Mouse (Mus musculus) induced T-regulatory cell, adult 2 months (primary cell): Measurements from ENCODE around the gene Csrnp1.

Source experiments
- DNase-seq: peaks from one replicate; pipeline ENCODE4 v3.0.0-alpha.2; 2012; ENCODE audit warnings: low read depth

Gene Csrnp1

DNA sequence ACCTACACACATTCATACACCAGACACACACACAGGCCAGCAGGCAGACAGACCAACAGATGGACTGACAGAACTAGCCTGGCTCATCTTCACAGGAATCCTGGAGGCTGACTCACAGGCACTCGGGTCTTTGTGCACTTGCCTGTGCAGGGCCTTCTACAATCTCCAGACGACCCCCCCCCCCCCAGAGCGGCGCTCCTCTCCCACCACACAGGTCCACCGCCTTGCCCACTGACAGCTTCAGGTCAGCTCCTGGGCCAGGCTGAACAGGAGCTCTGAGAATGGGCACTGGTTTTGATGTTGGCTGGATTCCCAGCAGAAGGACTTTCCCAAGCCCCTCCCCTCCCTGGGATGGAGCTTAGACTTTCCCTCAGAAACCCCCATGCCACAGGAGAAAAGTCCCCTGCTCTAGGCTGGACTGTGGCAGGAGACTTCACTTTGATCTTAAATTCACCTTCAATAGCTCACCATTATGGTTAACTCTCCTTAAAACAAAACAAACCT lies 6.8 kb downstream of the Csrnp1 start:
- peak; percentile 68 for DNase-seq

DNA sequence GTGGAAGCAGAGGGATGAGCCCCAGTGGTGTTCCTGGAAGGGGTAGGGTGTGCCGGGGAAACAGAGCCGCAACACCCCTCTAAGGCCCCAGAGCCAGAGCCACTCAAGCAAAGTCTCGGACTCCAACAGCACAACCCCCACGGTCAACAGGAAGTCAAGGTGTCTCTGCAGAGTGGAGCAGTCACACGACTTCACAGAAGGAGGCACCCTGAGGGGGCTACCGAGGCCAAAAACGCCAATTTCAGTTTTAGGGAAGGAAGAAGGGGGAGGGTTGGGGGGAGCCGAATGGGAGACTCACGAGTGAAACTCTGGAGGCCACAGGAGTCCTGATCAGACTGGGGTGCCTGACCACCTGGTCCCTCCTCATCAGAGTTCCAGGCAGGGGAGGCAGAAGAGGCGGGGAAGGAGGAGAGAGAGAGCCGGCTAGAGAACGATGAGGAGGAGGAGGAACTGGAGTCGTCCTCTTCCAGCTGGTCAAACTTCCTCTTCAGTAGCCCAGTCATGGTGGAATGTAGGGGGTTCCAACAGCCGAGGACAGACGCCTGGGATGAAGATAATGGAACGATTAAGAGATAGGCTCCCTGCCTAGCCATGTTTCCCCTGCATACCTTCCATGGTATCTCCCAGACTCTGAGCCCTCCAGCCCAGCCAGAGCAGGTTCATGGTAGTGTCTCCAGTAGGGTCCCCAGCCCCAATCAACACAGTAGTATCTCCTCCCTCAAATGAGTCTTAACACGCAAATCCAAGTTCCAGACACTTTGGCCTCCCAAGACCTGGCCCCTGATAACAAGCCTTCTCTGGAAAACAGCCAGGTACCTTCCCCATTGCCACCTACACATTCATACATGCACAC lies 7.5 kb downstream of the Csrnp1 start:
- DNase-seq: peak; percentile 71

DNA sequence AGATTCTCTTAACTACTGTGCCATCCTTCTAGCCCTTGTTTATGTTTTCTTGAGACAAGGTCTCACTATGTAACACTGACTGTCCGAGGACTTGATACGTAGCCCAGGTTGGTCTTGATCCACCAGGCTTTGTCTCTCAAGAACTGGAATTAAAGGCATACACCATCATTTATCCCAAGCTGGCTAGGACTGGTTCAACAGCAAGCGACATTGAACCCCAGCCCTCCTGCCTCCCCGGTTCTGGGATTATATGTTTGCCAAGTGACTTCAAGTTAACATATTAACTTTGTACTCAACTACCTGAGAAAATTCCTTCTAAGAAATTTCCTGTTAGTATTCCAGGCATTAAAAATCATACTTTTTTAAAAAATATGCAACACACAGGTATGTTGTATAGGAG lies 9.2 kb downstream of the Csrnp1 start:
- peak; percentile 32 for DNase-seq

DNA sequence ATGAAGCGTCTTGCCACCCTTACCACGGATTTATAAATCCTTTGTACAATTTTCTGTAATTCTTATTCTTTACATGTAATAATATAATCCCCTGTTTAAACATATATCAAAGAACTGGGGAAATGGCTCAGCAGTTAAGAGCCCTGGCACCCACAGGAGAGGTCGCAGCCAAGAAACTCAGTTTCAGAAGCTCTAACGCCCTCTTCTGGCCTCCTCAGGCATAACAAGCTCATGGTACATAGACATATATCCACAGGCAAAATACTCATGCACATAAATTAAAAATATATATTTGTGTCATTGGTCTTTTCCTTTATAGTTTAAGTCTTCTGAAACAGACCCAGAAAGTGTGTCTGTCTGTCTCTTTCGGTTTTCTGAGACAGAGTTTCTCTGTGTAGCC lies 9.8 kb downstream of the Csrnp1 start:
- peak; percentile 73 for DNase-seq

DNA sequence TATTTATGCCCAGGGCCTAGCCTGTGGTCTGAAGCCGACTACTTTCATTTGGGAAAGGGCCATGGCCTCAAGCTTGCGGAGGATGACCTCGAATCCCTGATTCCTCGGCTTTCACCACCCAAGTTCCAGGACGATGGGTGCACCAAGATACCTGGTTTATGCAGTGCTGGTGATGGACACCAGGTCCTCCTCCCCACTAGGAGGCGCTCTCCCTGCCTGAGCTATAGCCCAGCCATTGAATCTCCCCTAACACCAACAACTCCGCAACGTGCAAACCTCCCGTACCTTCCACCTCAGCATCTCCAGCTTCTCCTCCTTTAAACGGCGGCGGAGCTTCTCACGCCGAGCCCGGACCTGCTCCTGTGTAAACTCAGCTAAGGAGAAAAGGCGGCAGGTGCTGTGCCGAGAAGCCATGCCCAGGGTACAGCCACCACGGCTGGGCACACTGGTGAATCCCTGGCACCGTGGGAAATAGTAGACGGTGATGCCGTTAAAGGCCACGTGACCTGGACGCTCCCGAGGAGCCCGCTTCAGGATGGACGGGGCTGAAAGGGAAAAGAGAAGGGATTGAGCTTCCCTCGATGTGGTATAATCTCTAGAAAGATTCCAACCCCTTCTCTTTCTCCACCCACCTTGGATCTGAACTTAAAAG lies 10.5 kb downstream of the Csrnp1 start:
- DNase-seq: peak; percentile 75

DNA sequence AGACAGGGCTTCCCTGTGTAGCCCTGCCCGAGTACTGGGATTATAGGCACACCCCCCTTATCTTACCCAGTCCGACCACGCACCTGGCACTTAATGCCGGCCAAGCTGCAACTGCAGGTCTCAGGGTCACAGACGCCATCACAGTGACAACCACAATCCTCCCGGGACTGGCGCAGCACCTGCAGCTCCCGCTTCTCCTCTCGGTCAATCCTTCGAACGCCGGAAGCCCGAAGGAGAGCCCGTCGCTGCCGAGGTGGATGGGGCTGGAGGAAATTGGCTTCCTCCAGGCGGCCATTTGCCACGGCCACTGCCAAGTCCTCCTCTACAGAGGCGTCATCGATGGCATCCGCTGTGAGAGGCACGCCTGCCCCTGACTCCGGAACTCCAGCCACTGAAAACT lies 11.2 kb downstream of the Csrnp1 start:
- DNase-seq: no peak

DNA sequence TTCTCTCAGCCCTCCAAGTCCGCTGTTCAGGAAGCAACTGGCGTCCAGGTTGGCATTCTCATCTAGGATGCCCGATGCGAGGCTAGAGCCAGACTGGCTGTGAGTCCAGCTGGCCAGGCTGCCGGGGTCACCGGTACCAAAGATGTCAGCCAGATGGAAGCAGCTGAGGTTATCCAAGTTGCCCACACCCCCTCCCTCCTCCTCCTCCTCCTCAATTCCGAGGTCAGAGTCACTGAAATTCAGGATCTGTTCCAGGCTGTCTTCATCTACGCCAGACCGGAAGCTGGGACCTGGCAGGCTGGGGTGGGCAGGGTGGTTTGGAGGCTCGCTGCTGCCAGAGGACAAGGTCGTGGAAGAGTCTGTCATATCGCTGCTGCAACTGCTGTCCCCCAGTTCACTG lies 11.9 kb downstream of the Csrnp1 start:
- no peak for DNase-seq

DNA sequence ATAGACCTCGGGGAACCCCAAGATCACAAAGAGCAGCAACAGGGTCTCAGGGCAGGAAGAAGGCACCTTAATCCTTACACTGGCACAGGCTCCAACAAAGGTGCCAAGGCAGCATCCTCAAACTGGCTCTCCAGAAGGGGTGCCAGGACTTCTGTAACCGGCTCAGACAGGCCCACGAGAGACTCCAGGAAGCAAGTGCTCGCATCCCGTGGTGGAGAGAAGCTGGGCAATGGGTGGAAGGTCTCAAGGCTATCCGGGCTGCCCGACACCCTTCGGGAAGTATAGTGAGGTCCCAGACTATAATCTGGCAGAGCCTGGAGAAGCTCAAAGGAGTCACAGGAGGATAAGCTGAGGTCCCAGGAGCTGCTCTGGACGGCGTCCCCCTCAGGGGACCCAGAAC lies 12.3 kb downstream of the Csrnp1 start:
- DNase-seq: no peak

DNA sequence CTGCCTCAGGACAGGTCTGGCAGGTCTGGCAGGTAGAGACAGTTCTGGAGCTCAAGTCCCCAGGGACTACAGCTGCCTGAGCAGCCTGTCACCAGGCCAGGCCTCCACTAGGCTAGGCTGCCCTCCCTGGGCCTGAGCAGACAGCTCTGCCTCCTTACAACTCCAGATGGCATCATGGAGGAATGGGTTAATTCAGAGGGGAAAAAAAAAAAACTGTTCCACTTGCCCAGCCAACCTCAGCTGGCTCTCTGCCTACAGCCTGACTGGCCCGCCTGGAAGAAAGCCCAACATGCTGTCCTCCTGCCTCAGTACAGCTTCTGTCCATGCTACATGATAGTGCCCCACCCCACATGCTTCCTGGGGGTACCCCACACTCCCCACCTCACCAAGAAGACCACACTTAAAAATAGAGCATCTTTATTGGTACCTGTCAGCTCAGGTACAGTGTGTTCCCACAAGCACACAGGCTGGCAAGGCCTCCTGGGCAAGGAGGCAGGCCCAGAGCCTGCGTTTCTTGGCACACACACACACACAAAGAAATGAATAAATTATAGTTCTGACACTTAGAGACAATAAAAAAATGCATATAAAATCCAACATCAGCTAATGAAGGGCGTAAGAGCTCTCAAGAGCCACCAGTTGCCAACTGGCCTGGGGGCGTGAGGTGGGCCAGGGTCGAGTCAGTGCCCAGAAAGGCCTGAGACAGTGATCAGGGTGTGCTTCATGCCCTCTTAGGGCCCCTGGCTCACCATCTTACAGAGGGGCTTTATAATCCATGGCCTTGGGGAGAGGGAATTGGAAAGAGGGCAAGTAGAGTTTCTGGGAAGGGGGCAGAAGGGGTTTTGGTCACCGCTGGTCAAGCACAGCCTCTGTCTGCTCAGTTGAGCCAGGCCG lies 13.4 kb downstream of the Csrnp1 start:
- no peak for DNase-seq

DNA sequence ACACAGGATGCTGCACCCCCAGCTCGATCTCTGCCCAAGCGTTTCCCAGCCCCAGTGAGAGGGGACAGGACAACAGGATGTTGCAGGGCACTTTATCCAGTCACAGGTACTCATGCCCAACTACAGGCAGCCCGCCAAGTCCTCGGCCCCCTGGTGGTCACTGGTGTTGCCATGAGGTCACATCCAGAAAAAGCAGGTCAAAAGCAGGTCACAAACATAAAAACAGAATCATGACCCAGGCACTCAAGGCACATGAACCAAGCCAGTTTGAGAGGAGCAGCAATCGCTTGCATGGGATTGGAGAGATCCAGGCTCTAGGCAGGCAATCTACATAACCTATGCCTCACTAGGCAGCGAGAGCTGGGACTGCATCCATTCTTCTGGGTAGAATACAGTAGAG lies 14.2 kb downstream of the Csrnp1 start:
- peak; percentile 71 for DNase-seq

DNA sequence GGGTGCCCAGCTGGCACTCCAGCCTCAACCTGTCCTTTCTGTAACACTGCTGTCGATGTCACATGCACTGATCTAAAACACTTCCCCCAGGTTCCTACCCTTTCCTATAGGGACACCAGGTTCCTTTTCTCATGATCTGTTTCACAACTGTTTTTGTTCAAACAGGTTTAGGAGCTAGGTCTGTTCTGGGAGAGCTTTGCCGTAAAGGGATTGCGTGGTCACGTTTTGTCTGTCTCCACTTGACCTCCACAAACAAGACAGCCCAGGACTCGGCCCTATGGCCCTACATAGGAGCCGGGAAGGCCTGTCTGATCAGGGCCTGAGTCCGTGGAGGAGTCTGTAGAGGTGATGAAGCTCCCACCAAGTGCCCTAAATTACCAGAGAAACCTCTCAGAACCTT lies 14.6 kb downstream of the Csrnp1 start:
- DNase-seq: peak; percentile 37

DNA sequence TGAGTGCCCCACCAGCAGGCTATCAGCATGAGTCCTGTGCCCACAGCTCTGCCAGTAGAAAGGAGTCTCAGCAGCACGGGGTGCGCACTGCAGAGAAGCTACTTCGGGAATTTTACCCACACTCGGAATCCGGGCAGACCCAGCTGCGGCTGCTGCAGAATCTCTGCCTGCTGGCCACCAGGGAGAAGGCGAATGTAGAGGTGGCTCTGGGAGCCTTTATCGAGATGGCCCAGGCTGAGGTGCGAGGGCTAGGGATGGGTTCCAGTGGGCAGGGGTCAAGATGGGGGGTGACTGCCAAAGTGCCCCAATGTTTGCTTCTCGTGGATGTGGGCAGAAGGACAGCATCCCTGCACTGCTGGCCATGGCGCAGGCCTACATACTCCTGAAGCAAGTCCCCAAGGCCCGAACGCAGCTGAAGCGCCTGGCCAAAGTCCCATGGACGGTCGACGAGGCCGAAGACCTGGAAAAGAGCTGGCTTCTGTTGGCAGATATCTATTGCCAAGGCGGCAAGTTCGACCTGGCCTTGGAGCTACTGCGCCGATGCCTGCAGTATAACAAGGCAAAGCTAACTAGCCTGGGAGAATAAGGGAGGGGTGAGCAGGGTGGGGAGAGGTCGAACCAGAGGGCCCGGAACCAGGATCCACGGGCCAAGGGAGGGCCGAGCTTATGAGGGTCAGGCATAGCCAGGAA lies 18.1 kb downstream of the Csrnp1 start:
- no peak for DNase-seq

DNA sequence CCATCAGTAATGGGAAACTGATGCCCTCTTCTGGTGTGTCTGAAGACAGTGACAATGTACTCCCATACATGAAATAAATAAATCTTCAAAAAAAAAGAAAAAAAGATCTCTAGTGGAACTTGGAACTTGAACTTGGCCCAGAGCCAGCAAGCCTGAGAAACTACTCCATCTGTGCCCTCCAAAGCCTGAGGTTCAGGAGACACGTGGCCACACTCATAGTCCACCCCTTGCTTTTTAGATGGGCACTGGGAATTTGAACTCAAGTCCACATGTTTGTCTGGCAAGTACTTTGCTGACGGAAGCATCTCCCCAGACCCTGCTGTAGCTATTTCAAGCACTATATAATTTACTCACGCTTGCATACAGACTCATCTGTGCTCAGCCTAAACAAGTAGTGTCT lies 19.3 kb downstream of the Csrnp1 start:
- no peak for DNase-seq

DNA sequence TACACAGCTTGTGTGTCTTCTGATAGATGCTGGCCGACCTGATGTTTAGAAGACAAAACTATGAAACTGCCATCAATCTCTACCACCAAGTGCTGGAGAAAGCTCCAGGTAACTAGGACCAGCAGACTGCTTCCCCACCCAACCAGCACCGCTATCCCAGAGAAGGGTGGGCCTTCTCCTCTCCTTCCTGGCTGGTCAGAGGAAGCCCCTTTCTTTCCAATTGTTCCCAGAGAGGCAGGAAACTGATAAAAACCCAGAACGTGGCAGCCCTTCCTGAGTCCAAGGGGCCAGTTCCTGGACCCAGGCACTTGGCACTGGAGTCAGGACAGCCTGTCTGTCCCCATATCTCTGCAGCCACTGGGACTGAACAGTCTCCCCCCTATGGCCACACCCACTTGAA lies 20.3 kb downstream of the Csrnp1 start:
- DNase-seq: no peak

DNA sequence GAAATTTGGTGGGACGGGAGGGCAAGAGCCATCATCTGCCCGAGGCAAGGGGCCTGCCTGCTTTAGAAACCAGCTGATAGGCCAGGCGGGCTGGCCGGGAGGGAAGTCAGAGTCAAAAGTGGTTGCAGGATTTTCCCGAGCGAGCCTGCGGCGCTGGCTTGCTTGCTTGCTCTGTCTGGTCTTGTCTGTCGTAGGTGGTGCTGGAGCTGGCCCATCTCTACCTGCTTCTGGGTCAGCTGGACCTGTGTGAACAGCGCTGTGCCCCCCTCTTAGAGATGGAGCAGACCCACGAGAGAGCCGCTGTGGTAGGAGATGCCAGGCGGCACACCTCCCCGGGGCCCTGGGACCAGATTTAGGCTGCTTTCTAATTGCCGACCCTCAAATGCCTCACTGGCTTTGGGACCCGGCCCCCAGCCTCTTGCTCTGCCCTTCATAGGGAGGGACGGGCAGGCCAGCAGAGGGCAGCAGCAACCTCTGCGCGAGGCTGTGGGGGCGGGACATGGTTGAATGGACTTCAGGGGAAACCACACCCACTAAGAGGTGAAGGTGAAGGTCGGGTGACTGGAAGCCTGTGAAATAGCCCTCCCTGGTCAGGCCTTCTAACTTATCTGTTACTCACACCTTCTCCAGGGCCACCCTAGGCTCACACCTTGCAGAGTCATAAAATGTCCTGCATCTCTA lies 21.3 kb downstream of the Csrnp1 start:
- peak; percentile 85 for DNase-seq

DNA sequence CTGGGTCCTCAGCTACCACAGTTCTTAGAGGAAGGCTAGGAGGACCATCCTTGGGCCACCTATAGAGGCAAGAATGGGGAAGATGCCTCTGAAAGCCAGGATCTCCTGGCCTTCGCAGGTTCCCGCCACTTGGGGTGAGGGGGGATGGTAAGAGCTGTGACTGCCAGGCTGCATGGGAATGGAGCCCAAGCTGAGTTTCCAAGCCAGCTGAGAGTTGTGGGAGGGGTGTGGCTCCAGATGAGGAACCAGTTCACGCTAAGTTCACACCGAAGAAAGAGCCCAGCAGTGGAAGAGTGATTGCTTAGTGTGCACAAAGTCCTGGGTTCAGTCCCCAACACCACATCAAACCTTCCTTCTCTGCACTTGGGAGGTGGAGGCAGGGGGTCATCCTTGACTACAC lies 22.2 kb downstream of the Csrnp1 start:
- DNase-seq: no peak

DNA sequence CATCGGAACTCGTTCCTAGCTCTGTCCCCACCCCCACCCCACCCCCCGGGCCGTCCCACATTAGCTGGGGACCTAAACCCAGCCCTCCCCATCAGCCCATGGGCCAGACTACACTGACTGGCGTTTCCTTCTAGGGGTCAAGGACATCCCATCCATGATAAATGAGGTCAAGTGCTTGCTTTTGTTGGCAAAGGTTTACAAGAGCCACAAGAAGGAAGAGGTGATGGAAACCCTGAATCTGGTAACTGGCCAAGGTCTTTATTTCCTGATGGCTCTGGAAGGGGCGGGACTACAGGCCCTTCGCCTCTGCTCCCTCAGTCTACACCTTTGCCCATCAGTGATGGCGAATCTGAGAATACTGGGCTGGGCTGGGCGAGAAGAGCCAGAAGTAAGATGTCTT lies 25.6 kb downstream of the Csrnp1 start:
- DNase-seq: no peak

DNA sequence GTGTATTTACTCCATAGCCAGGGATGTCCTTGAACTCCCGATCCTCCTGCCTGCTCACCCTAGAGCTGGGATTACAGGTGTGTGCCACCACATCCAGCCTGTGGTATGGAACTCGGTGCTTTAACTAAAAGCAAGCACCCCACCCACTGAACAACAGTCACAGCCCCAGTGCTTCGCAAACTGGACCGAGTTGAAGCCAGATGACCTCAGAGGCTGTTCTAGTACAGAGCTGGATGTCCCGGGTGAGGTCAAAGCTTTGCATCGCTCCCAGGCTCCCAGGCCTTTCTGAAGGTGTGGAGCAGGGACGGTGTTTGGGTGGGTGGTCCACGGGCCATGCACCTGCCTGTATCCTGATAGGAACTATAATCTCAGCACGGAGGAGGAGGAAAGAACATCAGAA lies 33.1 kb downstream of the Csrnp1 start:
- DNase-seq: no peak

DNA sequence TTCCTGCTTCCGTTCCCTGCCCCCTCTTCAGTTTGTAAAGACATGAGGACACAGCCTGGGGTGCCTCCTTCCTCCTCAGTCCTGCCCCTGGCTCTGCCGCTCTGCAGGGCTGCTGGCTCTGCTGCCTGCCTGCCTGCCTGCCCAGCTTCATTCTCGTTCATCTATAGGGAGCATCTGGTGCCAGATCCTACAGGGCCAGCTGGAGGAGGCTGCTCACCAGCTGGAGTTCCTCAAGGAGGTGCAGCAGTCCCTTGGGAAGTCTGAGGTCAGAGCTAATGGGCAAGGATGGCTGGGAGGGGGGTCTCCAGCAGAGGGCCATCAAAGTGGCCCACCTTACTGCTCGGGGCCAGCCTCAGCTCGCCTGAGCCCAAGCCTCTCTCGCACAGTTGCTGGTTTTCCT lies 34.0 kb downstream of the Csrnp1 start:
- DNase-seq: no peak

DNA sequence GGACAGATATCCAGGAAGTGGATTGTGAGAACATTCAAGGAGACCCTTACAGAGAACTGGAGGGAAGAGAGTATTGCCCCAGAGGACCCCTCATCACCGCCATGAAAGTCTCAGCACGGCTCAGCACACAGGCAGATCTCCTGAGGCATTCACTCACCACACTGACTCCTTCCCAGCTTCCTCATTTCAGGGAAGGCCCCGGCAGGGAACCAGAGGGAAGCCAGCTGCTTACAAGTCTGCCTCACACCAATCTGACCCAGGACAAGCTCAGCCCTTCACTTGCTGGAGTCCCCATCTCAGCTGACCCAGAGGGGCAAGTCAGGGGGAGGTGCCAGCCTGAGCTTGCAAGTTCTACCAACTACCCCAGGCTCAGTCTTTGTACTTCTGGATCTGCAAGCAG lies 35.7 kb downstream of the Csrnp1 start:
- no peak for DNase-seq

DNA sequence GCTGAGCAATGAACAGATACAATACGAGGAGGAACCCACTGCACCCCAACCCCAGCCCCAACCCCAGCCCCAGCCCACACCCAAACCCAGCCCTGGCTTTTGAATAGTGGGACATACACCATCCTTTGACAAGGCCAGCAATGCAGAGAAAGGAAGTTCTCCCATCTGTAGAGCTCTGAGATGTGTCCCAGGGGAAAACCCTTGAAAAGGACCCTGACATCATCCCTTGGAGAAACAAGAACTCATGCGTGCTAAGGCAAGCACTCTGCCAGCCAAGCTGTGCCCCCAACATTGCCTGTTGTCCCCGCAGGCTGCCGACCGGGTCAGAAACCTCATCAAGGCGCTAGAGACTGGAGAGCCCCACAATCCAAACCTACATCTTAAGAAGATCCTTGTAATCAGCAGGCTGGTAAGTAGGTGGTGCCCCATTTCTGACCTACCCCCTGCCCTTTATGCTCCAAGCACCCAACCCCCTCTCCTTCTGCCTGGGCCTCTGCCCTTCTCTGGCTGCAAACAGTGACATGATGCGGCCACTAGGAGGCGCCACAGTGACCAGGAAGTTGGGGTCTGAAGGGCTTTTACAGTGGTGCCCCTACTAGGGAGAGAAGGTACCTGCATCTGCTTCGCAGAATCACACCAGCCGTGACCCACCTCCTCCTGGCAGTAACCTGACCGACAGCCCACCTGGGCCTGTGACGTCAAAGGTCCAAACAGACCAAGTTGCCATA lies 39.1 kb downstream of the Csrnp1 start:
- DNase-seq: peak; percentile 75
